Mouse (Mus musculus) kidney, adult 9 months (tissue): ENCODE measurements at regions not wholly inside any gene's neighbourhood (a gene's known extent, or its start where the extent isn't known, plus 50 kb on each side); places are given as distances from the start of the nearest gene placed in this dataset.

ENCODE experiments used
- DNase-seq: peaks from one replicate; pipeline ENCODE4 v3.0.0; 2022

- DNase-seq = no peak
Measured at GRCm38 (mm10) chr14:15603954-15604523, 165.3 kb upstream of the Lrrc3b start.

DNA sequence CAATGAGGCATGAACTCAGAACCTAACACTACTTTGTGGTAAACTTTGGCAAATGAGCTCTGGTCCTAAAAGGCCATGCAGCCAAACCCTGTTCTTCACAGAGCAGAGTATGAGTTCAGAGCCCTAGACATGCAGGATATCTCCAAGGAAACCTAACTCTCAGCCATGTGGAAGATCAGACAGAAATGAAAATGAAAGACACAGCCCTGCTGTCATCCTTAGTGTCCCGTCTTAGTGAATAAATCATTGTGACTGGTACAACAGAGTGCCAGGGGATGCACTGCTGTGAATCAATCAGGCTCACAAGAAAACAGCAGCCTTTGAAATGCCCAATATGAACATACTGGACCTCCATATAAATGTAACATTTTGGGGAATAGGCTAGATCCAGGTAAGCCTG lies 171.4 kb upstream of the Lrrc3b start:
- no peak for DNase-seq

DNA sequence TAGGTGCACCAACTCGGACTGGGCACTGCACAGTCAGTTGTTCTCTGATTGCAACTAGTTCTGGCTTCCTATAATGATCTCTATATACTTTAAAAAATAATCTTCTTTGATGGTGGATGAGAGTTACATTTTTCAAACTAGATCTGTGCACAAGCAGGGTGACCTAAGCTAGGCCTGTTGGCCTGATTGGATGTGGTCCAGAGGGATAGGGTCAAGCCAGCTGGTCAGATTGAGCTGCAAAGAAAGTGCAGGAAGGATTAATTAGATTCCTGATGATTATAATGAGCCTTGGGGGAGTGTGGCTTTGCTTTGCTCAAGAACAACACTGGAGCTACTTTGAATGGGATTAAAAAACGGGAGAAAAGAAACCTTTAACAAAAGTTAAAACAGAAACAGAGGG lies 195.8 kb upstream of the Lrrc3b start:
- DNase-seq = no peak

DNA sequence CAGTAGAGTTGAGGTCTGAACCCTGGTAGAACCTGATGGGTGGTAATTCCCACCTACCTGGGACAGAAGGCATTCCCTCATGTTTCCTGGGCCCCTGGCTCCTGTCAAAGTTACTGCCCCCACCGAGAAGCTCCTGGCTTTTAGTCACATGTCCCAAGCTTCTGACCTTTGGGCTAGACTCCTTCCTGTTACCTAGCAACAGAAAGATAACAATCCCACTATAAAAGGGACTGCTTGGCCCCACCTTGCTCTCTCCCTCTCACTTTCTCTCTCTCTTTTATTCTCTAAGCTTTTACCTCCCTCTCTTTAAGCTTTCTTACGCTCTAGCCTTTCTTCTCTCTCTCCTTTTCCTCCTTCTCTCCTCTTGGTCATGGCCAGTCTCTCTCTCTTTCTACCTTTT lies 198.9 kb upstream of the Lrrc3b start:
- DNase-seq = no peak

GRCm38 (mm10) chr14:15638869-15639268 lies 200.1 kb upstream of the Lrrc3b start:
- no peak for DNase-seq

- DNase-seq = no peak
Measured at GRCm38 (mm10) chr14:15660886-15661285, 222.1 kb upstream of the Lrrc3b start.

DNA sequence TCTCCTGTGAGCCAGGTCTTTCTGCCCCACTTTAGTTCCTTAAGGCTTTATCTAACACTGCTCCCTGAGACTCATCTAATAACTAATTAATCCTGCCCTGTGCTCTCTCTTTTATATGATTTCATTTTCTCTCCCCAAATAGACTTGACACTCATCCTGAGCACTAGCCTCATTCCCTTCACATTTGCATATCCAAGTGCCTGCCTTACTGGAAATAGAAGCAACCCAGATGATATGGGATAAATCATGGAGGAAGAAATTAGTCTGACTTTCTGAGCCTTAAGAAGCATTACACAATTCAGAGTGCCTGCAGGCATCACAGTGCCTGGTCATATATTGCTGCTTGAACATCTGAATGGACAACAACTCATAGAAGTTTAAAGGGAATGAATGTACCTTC lies 233.5 kb upstream of the Lrrc3b start:
- no peak for DNase-seq

GRCm38 (mm10) chr14:15677218-15677617 lies 238.4 kb upstream of the Lrrc3b start:
- no peak for DNase-seq

DNA sequence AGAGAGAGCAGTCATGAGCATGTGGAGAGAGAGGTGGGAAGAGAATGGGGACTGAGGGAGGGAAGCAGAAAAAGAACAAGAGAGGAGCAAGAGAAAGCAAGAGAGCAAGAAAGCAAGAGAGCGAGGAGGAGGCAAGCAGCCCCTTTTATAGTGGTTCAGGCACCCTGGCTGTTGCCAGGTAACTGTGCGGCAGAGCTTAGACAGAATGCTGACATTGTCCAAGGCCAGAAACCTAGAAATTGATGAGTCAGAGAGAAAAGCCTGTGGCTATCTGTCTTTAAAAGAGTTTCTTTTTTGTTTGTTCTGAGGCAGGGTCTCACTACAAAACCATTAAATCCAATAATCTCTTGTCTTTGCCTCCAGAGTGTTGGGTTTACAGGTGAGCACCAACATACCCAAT lies 240.7 kb upstream of the Lrrc3b start:
- no peak for DNase-seq

DNA sequence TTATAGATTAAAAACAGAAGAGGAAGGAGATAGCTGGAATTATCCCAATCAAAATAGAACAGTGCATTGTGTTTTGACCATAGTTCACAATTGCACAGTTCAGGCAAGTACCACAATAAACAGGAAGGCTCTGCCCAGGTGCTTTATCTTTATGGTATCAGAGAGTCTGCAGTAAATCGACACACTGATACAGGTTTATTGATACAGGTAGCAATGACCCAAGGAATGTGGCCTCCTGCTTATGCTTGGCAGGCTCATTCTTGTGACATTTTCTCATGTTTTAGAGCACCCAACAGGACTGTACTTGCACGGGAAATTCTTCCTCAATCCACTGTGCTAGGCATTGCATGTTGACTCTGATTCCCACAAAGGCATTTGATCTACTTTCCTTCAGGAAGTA lies 259.2 kb upstream of the Lrrc3b start:
- DNase-seq = no peak

DNA sequence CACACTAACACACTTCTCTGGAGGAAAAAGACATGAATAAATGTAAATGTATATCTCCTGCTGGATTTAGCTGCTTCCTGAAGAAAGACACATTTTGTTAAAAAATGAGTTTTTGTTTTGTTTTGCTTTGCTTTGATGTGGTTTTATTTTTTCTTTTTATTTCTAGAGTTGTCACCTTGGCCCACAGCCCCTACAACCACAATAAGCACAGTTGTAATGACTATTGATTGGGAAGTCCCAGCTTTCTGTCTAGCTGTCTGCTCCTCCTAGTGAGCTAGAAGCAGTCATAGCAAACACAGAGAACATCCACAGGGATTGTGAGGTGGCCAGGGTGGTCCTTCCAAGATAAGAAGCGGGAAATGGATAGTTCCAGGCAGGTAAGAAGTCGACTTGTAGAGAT lies 259.8 kb upstream of the Lrrc3b start:
- no peak for DNase-seq

DNA sequence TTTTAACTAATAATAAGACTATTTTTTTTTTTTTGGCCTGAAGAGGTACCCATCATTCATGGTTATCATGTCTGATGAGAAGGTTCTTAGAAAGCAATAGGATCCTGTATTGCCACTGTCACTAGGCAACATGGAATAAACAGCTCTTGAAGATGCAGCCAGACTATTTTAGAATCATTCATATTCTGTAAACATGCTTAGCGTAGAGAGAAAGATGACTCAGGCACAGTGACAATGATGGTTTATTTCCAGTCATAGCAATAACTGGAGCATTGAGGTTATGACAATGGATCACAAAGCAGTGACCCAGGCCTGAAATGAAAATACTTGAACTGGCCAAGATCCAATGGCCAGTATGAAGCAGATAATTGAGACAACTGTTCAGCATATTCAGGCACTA lies 283.3 kb upstream of the Lrrc3b start:
- no peak for DNase-seq

- DNase-seq = no peak
Measured at GRCm38 (mm10) chr14:15746629-15747238, 307.9 kb upstream of the Lrrc3b start.

- DNase-seq = no peak
Measured at GRCm38 (mm10) chr14:15769846-15770448, 331.2 kb upstream of the Lrrc3b start.

DNA sequence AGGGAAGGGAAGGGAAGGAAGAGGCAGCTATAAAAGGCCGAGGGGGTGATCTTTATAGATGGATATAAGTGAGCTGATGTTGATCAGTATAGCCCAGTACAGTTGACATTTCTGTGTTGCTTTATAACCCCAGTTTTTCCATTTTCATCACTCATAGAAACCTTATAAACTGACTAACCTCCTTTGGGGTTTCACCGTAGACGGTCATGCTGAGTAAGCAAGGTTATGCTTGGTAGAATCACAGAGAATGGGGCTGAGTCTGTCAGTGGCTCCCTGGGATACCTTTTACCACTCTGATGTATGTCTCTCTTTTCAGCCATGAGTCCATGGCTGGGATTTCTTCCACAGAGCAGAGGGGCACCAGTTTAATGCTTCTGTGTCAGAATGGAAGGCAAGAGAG lies 345.9 kb upstream of the Lrrc3b start:
- DNase-seq = no peak

GRCm38 (mm10) chr14:15785230-15785629 lies 346.4 kb upstream of the Lrrc3b start:
- DNase-seq = peak; percentile 7

GRCm38 (mm10) chr14:15795698-15796097 lies 356.9 kb upstream of the Lrrc3b start:
- DNase-seq = no peak

- DNase-seq = no peak
Measured at GRCm38 (mm10) chr14:15797019-15797418, 358.2 kb upstream of the Lrrc3b start.

DNA sequence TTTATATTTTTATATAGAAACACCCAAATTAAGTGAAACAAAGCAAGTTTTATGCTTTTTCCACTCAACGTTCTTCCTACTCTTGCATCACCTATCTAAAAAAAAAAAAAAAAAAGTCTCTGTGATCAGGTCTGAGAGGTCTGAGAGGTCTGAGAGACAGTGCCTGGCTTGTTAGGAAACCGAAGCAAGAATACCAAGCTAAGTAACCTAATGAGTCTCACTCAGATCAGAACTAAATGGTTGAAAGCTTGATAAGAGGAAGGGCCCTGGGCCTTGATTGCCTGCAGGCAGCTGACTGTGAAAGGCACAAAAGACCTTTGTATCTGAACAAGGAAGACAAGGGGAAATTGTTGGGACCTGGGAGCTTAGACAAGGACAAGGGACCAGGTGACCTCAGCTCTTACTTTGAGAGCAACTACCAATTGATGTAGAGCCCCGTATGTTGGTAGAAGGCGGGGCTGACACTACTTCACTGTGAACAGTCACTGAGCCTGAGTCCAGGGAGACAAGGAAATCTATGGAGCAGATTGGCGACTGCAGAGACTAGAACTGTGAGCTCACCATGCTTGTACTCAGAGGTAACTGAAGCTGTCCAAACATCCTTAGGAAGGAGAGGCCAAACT lies 362.8 kb upstream of the Lrrc3b start:
- no peak for DNase-seq

GRCm38 (mm10) chr14:15809083-15809482 lies 370.3 kb upstream of the Lrrc3b start:
- no peak for DNase-seq

- DNase-seq = no peak
Measured at GRCm38 (mm10) chr14:15841390-15842023, 402.7 kb upstream of the Lrrc3b start.

- no peak for DNase-seq
Measured at GRCm38 (mm10) chr14:15842024-15842599, 403.3 kb upstream of the Lrrc3b start.

- no peak for DNase-seq
Measured at GRCm38 (mm10) chr14:15868520-15868919, 380.6 kb upstream of the Ngly1 start.

GRCm38 (mm10) chr14:15872013-15872412 lies 377.1 kb upstream of the Ngly1 start:
- DNase-seq = no peak
